ENCODE assay signal across 15 mouse cellular contexts in the genomic region with DNA sequence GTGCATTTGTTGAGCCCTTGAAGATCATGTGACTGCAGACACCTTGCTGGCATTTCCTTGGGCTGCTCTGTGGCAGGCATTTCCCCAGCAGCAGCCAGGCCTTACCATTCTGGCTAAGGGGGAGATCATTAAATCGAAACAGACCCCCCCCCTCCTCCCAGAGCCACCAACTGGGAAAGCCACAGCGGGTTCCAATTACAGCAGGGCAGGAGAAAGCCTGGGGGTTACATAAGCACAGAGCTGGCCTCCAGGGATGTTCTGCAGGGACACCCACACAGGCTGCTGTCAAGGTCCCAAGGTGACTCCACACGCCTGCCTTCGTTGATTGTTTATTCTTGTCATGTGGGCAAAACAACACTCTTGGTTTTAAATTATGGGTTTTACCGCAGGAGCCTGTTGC. TPM values are rescaled to one million over a fixed set of nuclear protein-coding genes. Genes with fewer than 3 reads are reported as not detected.
DNase-seq lines count a peak whose midpoint lies in the region; ATAC-seq and TF ChIP-seq lines count a peak whose summit lies in the region.
"Had no signal": no experiment of that assay in that cellular context is flagged by ENCODE, and none has a peak within 500 bp of the region (broad histone marks: within the 10 kb centered on the region; RNA-seq: fewer than 3 reads in every experiment).

No protein-coding gene starts in this region.

- H3K27me3 ChIP-seq in heart, embryonic 14.5 days (ENCODE audit: control insufficient read depth, insufficient read depth, low read length): no peaks in the 10 kb centered on the region
- H3K27me3 ChIP-seq in midbrain, embryonic 15.5 days (replicated peaks): no peaks in the 10 kb centered on the region
- no peaks in the 10 kb centered on the region for H3K27me3 ChIP-seq in cerebellum, adult 2 months (ENCODE audit: control insufficient read depth, insufficient read depth, low read length)

- intact Hi-C loops in gastrocnemius, postnatal 14 days (cut with DNase I; ENCODE audit: low total_unique reads): no loop called here

- H3K4me3 ChIP-seq in brown adipose tissue, adult 24 weeks (ENCODE audit: insufficient read depth, low read depth, low read length): no peak overlapping the region
- no peak overlapping the region for H3K4me3 ChIP-seq in heart, embryonic 14.5 days (ENCODE audit: control insufficient read depth in 1 of 2, insufficient read depth in 1 of 2, low read depth in 1 of 2, low read length in 2 of 2)
- H3K4me3 ChIP-seq in midbrain, embryonic 15.5 days: no peak overlapping the region
- H3K4me3 ChIP-seq in cerebellum, adult 2 months (replicated peaks; ENCODE audit: insufficient read depth, low read depth, low read length): no peak overlapping the region
- H3K4me3 ChIP-seq: myocyte had no signal

- H3K4me2 ChIP-seq in heart, embryonic 14.5 days (ENCODE audit: low read length): no peak overlapping the region
- H3K4me2 ChIP-seq in midbrain, embryonic 15.5 days: no peak overlapping the region

- H3K9me3 ChIP-seq in heart, embryonic 14.5 days (ENCODE audit: control insufficient read depth, low read length): no peaks in the 10 kb centered on the region
- H3K9me3 ChIP-seq in midbrain, embryonic 15.5 days: no peaks in the 10 kb centered on the region

- H3K27ac ChIP-seq in brown adipose tissue, adult 24 weeks (replicated peaks; ENCODE audit: low read depth, low read length): peak overlapping the region; percentile 15
- peak overlapping the region; percentile 87 to 93 for H3K27ac ChIP-seq in heart, embryonic 14.5 days (replicated peaks in 1 of 2; ENCODE audit: control insufficient read depth in 1 of 2, insufficient read depth in 1 of 2, low read depth in 2 of 2, low read length in 2 of 2)
- no peak overlapping the region for H3K27ac ChIP-seq in midbrain, embryonic 15.5 days
- H3K27ac ChIP-seq in cerebellum, adult 2 months (ENCODE audit: insufficient read depth, low read length): no peak overlapping the region

- peaks cover 30% of the 10 kb centered on the region for H3K36me3 ChIP-seq in heart, embryonic 14.5 days (ENCODE audit: control insufficient read depth, insufficient read depth, low read length)
- H3K36me3 ChIP-seq in midbrain, embryonic 15.5 days (replicated peaks): no peaks in the 10 kb centered on the region

- H3K9ac ChIP-seq in heart, embryonic 14.5 days (ENCODE audit: low read length): peak overlapping the region; percentile 41; the same call in 1 of the 2 replicates
- H3K9ac ChIP-seq in midbrain, embryonic 15.5 days: no peak overlapping the region

- no peak for TF ChIP-seq POLR2A in cerebellum, adult 2 months (IDR thresholded peaks at IDR 0.05; ENCODE audit: borderline replicate concordance, insufficient read depth, low read length)

- WGBS in heart, embryonic 14.5 days: 29% methylated on average over 5 of the region's 5 CpGs
- WGBS in midbrain, embryonic 15.5 days: 41% methylated on average over 5 of the region's 5 CpGs
- 60% methylated on average over 5 of the region's 5 CpGs for WGBS in cerebellum, adult 2 months

- DNase-seq in gastrocnemius, postnatal 14 days: peak; percentile 31
- no peak for DNase-seq in gastrocnemius, postnatal 4 days (ENCODE audit: low spot score in 2 of 2)
- DNase-seq in adrenal gland, postnatal 36 days: peak; percentile 33 to 40
- no peak for DNase-seq in thymus, adult 18-20 months
- DNase-seq in cerebellum, adult 2 months: no peak
- DNase-seq: cerebellum, adult 18-20 months; lung, adult 2 months; spleen, adult 18-20 months had no signal

- TF ChIP-seq CTCF in cerebellum, adult 2 months (IDR thresholded peaks at IDR 0.05; ENCODE audit: borderline replicate concordance, insufficient read depth, low read depth, low read length): no peak

- peaks cover 7% of the 10 kb centered on the region for H3K4me1 ChIP-seq in brown adipose tissue, adult 24 weeks (ENCODE audit: control insufficient read depth, insufficient read depth, insufficient read length, low read length)
- peaks cover 22 to 31% of the 10 kb centered on the region in 2 experiments for H3K4me1 ChIP-seq in heart, embryonic 14.5 days (ENCODE audit: control insufficient read depth in 2 of 2, insufficient read depth in 2 of 2, low read length in 2 of 2)
- H3K4me1 ChIP-seq in midbrain, embryonic 15.5 days: no peaks in the 10 kb centered on the region; the same call in 1 of the 2 replicates
- peaks cover 11% of the 10 kb centered on the region for H3K4me1 ChIP-seq in cerebellum, adult 2 months (ENCODE audit: control insufficient read depth, insufficient read depth, low read length)

- no peak for ATAC-seq in heart, embryonic 14.5 days (ENCODE audit: insufficient number of reproducible peaks, insufficient read depth, low FRiP score, low read depth)
- no peak for ATAC-seq in midbrain, embryonic 15.5 days (replicated peaks)
- ATAC-seq: forebrain, embryonic 14.5 days had no signal

RNA-seq across cellular contexts. Expression of gene Sspn, which starts 26.6 kb away (rescaled TPM):
- 10 to 100 TPM; 85.0 to 89.2 TPM for total RNA-seq in gastrocnemius, postnatal 14 days (2021)
- 100 to 1,000 TPM in 1 of 2 experiments, 10 to 100 TPM in 1; 97.9 to 113 TPM for total RNA-seq in gastrocnemius, postnatal 4 days (2021)
- total RNA-seq in adrenal gland, postnatal 36 days (2021): 10 to 100 TPM; 10.5 to 18.1 TPM
- 20.9 and 26.7 TPM in 2 replicates for polyA plus RNA-seq in brown adipose tissue, adult 24 weeks (2012; ENCODE audit: insufficient read depth, insufficient read length, missing spikeins)
- 51.7 and 66.4 TPM in 2 replicates for polyA plus RNA-seq in heart, embryonic 14.5 days (2014; fragmentation: Nextera tagmentation; extraction: Ambion mirVana)
- 4.3 and 4.5 TPM in 2 replicates for polyA plus RNA-seq in midbrain, embryonic 15.5 days (2015; fragmentation: Nextera tagmentation; extraction: Ambion mirVana)
- polyA plus RNA-seq in cerebellum, adult 2 months (2012; rRNA removed): 6.4 and 7.1 TPM in 2 replicates
- total RNA-seq: granulocyte monocyte progenitor cell, adult 5-6 weeks; megakaryocyte progenitor cell, adult 5-6 weeks had no signal

Comparison
In these comparisons a context has a peak if more than half of its experiments do, and no peak if none do; other contexts are left out.
1. DNase-seq: peak in gastrocnemius, postnatal 14 days (single experiment) and adrenal gland, postnatal 36 days (2 of 2); none in gastrocnemius, postnatal 4 days (0 of 2), thymus, adult 18-20 months (0 of 2) and cerebellum, adult 2 months (0 of 2).
2. H3K27ac ChIP-seq: peak in brown adipose tissue, adult 24 weeks (single experiment) and heart, embryonic 14.5 days (2 of 2); none in midbrain, embryonic 15.5 days (single experiment) and cerebellum, adult 2 months (single experiment).